Mouse (Mus musculus) MEL (cell line): ENCODE results near the gene Myo10.

Source experiments
- CTCF ChIP-seq, 3 experiments: IDR thresholded peaks in 2 of 3; conservative IDR thresholded peaks in 1 of 3; 2 replicates each; pipeline ENCODE4 v1.5.1; 2011 to 2012; ENCODE audit warnings: low read length in 3 of 3, low read depth in 2 of 3, mild to moderate bottlenecking in 2 of 3, improper control_type of control experiment in 1 of 3, inconsistent platforms in 1 of 3, mixed read lengths in 1 of 3, moderate library complexity in 1 of 3; ENCODE audit not compliant: control insufficient read depth in 1 of 3, insufficient read depth in 1 of 3, poor library complexity in 1 of 3, severe bottlenecking in 1 of 3
- E2F4 ChIP-seq: IDR thresholded peaks from 2 replicates; pipeline ENCODE4 v1.6.1; 2011; ENCODE audit warnings: low read depth, low read length, improper control_type of control experiment, borderline replicate concordance
- EP300 ChIP-seq, 2 experiments: IDR thresholded peaks; 2 replicates each; pipeline ENCODE4 v1.6.1; 2011; ENCODE audit warnings: improper control_type of control experiment in 2 of 2, low read length in 2 of 2, low read depth in 1 of 2, mild to moderate bottlenecking in 1 of 2
- KAT2A ChIP-seq: conservative IDR thresholded peaks from 2 replicates; pipeline ENCODE4 v1.6.1; 2012; ENCODE audit warnings: low read depth, low read length, improper control_type of control experiment, inconsistent platforms
- MAX ChIP-seq: IDR thresholded peaks from 2 replicates; pipeline ENCODE4 v1.6.1; 2011; ENCODE audit warnings: low read length, improper control_type of control experiment
- MXI1 ChIP-seq: IDR thresholded peaks from 2 replicates; pipeline ENCODE4 v1.6.1; 2011; ENCODE audit warnings: mild to moderate bottlenecking, low read depth, low read length, improper control_type of control experiment
- POLR2A ChIP-seq, 2 experiments: IDR thresholded peaks; 2 replicates each; pipeline ENCODE4 v1.6.1; 2011 to 2012; ENCODE audit warnings: low read length in 2 of 2, mild to moderate bottlenecking in 2 of 2, control low read depth in 1 of 2, improper control_type of control experiment in 1 of 2, low read depth in 1 of 2, moderate library complexity in 1 of 2; ENCODE audit not compliant: control insufficient read depth in 1 of 2, insufficient read depth in 1 of 2, poor library complexity in 1 of 2
- TCF12 ChIP-seq: IDR thresholded peaks from 2 replicates; pipeline ENCODE4 v1.6.1; 2014; ENCODE audit warnings: low read depth, mild to moderate bottlenecking, inconsistent platforms, low read length, improper control_type of control experiment, moderate library complexity
- ZC3H11A ChIP-seq: IDR thresholded peaks from 2 replicates; pipeline ENCODE4 v1.6.1; 2012; ENCODE audit warnings: low read depth, mild to moderate bottlenecking, inconsistent platforms, low read length, improper control_type of control experiment
- ZMIZ1 ChIP-seq: IDR thresholded peaks from 2 replicates; pipeline ENCODE4 v1.6.1; 2012; ENCODE audit warnings: low read depth, mild to moderate bottlenecking, inconsistent platforms, low read length, improper control_type of control experiment, moderate library complexity

GRCm38 (mm10) chr15:25834282-25834681 lies 212.0 kb downstream of the Myo10 start:
- TF ChIP-seq CTCF (IDR thresholded peaks at IDR 0.05 in 2 of 3, conservative IDR thresholded peaks at IDR 0.05 in 1 of 3; ENCODE audit: control insufficient read depth in 1 of 3, insufficient read depth in 1 of 3, low read depth in 2 of 3, low read length in 3 of 3, poor library complexity in 1 of 3, severe bottlenecking in 1 of 3) (no peak), E2F4 (no peak), POLR2A (IDR thresholded peaks at IDR 0.05; ENCODE audit: control insufficient read depth in 1 of 2, insufficient read depth in 1 of 2, low read depth in 1 of 2, low read length in 2 of 2, poor library complexity in 1 of 2) (no peak), ZMIZ1 (no peak), ZC3H11A (no peak), EP300 (IDR thresholded peaks at IDR 0.05; ENCODE audit: low read depth in 1 of 2, low read length in 2 of 2) (no peak), TCF12 (no peak), KAT2A (no peak), MAX (no peak), MXI1 (no peak)
